Mouse (Mus musculus) spleen, postnatal 4 days (tissue): ENCODE data around the gene Cphx1.
"Not testable (repeated sequence)": the region's sequence is repeated elsewhere in the genome, so short reads cannot be mapped to it uniquely, and the experiment has no call there.

Source experiments
- DNase-seq, 2 experiments: peaks; one replicate each; pipeline ENCODE4 v3.0.0; 2022; ENCODE audit warnings: low spot score in 2 of 2

The Cphx1 gene

GRCm38 (mm10) chr14:25938004-25938403 is at the start of gene Cphx1:
TSS of gene Cphx1 (plus strand) at chr14:25938304.
- DNase-seq: not testable (repeated sequence)

DNA sequence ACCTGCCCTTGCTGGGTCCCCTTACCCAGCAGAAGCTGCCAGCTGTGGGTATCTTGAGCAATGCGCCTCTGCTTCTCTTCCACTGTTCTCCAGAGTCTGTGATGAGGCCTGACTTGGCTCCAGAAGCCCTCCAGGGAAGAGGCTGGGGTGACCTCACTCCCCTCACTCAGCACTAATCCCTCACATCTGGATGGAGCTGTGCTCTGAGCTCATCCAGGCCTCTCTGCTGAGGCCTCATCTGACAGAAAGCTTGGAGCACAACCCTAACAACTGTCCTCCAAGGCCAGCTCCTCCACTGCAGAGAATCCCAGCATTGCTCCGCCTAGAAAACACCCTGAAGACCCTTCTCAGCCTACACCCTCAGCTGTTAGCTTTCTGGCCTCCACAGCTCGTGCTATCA is 43.5 kb upstream of the Cphx1 start:
- DNase-seq: not testable (repeated sequence)

- DNase-seq: not testable (repeated sequence)
Measured at GRCm38 (mm10) chr14:25895686-25896085, 42.4 kb upstream of the Cphx1 start.

DNA sequence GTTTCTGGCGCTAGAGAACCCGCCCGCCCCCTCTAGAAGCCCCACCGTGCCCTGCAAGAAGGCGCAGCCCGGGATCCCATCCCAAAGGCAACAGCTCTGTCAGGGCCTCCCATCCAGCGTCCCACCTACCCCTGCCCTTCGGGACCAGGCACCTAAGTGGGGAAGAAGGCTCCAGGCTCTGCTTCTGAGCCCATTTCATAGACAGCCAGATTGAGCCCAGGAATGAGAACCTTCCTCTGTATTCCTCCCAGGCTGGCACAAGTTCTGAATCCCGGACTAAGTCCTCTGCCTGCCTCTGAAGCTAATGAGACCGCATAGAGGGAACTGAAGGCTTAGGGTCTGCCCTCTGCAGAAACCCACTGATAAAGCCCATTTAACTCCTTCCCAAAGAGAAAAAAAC is 35.1 kb upstream of the Cphx1 start, which contains the start of gene Plac9a:
Plac9a (minus strand) TSS at position 101 of the 400 bp plus-strand sequence.
- DNase-seq: not testable (repeated sequence)

- not testable (repeated sequence) for DNase-seq
Measured at GRCm38 (mm10) chr14:25905243-25905642, 32.9 kb upstream of the Cphx1 start.

DNA sequence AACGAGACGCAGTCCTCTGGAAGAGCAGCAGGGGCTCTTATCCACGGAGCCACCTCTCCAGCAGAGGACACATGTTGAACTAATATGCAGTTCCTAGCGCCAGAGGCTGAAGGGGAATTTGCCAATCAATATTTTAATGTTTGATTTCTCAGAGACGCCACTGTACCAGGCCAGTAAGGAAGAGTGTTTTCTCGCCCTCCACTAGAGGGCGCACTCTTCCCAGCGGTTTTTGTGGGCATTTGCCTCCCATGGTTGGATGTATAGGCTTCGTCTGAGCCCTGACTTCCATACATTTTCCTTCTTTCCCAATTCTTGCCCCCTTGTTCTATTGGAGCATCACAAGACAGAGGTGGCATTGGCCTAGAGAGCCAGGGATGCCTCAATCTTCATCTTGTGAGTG is 30.8 kb upstream of the Cphx1 start:
- not testable (repeated sequence) for DNase-seq

DNA sequence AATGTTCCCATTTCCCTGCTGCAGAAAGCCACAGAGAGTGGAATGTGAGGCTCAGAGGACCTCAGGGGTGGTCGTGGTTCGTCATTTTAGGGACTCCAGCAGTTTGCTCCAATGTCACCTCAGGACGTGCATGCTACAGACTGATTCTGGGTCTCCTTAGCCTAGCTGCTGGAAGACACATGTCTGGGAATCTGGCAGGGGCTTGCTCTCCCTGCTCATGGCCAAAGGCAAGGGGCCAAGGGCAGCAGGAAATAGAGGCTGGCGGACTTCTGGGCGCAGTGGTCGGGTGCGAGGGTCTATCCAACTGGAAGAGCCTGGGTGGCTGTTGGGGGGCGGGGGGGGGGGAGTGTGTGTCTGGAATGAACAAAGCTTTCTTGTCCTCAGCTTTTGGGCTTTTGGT is 29.1 kb upstream of the Cphx1 start:
- not testable (repeated sequence) for DNase-seq

- DNase-seq: not testable (repeated sequence)
Measured at GRCm38 (mm10) chr14:25918427-25919170, 19.5 kb upstream of the Cphx1 start.

DNA sequence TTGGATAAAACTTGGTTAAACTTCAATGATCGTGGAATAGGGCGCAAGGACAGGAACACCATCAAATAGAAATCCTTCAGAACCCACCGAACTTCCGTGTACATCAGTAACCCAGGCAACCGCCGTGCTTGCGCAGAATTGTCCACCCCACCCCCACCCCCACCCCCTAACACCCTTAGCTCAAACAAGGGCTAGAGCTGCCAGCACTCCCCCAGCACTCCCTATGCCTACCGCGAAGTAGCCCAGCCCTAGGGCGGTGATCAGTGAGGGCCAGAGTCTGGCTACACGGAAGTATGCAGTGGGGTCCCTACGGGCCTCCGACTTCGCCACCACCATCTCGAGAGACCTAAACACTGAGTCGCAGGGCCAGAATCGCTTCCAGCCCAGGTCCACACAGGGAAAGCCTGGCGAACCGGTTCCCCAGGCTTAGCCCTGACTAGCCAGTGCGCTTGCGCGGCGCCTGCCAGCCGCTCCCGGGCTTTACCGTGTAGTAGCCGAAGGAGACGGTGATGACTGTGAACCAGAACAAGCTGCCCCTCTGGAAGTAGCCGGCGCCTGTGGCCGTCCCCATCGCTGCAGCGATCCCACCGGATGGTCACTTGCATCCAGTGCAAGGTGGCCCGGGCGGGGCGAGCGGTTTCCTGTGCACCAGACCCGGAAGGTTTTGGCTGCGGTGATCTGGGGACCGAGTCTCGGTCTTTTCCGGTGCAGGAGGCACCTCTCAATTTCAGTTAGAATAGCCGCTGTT is 11.1 kb upstream of the Cphx1 start:
- DNase-seq: not testable (repeated sequence)

DNA sequence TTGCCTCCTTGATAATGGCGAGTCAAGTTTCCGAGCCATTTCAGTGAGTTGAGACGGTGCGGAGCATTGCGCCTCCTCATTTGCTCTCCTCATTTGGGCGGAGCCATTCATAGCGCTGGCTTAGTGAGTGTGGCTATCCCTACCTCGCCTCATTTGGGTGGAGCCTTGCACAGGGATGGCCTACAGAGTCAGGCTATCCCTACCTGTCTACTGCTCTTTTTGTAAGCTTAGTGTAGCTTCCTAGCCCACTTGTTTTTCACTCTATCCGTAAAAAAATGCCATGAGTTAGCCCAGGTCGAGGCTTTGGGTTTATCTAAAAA is 10.6 kb upstream of the Cphx1 start, which contains the start of gene Tmem254a:
Tmem254a (minus strand) TSS at position 111 of the 320 bp plus-strand sequence.
- DNase-seq: not testable (repeated sequence)

DNA sequence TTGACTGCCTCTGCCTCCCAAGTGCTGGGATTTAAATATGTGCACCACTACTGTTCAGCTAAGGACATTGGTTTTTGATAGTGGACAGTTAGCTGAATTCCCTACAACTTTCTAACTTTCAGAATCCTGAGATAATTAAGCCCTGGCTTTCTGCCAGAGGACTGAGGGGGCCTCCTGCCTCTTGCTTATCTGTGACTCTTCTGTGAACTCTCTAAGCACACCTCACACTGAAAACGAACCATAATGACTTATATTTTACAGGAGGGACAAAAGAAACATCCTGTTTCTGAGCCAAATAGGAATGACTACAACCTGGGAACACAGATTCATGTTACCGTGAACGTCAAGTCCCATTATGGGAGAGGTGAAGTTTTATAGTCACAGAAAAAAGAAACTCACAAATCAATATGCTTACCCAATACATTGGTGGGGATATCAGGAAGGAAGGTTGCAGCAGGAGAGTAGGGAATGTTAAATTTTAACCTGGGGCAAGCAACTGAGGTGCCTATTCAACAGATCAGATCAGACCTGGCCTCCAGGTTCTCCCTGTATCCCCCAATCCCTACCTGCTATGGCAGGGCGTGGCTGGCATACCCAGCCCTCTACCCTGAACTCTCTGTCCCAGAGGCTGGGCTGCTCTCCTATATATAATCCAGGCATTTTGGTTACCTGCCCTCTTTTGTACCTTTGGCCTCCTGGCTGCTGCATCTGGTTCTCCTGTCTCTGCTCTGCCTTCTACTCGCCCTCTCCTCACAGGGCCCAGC is 1.1 kb upstream of the Cphx1 start:
- not testable (repeated sequence) for DNase-seq

GRCm38 (mm10) chr14:25957861-25958260 is 19.8 kb downstream of the Cphx1 start:
- not testable (repeated sequence) for DNase-seq

DNA sequence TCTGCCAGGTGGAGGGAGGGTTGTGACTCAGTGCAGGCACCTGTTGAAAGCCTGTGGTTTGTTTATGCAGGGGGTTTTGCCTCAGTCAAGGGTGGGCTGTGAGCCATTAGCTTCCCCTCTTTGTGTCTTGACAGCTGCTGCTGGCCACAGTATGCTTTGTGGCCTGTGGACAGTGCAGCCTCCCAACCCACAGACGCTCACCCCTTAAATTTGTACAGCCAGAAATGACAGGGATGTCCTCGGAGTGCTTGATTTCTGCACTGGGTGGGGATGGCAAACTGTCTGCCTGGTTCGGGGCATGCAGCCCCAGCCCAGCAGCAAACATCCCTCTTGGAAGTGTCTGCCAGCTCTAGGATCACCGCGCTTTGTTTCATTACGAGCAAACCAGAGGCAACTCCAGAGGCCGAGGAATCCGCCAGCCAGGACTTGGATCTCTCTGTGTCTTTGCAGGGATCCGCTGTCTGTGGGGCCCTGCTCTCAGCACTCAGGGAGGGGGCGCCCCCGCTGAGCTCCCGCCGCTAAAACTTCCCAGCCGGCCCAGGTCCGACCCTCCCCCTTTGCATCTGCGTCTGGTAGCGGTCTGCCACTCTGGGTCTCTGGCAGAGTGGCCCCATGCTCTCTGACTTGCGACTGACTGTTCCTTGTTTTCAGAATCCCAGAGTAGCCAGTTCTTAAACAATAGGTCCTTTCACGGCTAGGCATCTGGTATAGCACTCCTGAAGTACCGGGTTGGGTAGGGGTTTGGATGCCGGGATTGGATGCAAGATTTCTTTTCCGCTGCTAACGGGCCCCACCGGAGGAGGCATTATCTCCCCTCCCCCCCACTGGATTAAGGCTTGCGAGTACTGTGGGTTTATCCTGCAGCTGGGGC is 40.5 kb downstream of the Cphx1 start, which contains the start of gene Duxbl1:
Duxbl1 (plus strand) TSS at position 207 of the 871 bp plus-strand sequence.
- not testable (repeated sequence) for DNase-seq

- not testable (repeated sequence) for DNase-seq
Measured at GRCm38 (mm10) chr14:25979242-25979941, 41.3 kb downstream of the Cphx1 start.

DNA sequence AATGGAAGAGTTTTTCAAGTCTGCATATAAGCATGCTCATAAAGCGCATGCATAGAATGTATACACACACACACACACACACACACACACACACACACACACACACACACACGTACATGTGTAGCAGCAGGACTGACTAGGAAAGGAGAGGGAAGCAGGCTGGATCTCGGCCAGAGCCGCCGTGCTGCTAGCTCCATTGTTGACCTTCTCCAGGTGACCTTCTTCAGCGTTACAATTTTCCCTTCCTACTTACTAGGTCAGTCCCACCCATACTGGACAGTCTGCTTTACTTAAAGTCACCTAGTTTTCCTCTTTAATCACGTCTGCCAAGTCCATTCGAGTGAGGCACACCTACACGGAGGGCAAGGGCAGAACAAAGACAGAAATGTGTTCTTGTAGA is 43.8 kb downstream of the Cphx1 start:
- DNase-seq: not testable (repeated sequence)
